Mouse (Mus musculus) lung, postnatal 0 days (tissue): ENCODE results near the gene Preb. TPM values are rescaled to one million over a fixed set of nuclear protein-coding genes. Genes with fewer than 3 reads are reported as not detected.

Source experiments
- ATAC-seq: fragments of 200-750 bp; cut with Nextera tagmentation; 2 replicates; pipeline ENCODE4 v1.8.0; 2017; ENCODE audit warnings: moderate library complexity
- DNase-seq: peaks from one replicate; pipeline ENCODE4 v3.0.0-alpha.2; 2016; ENCODE audit warnings: low spot score
- H3K27ac ChIP-seq: fragments of 300-500 bp; sonication (generic); 2 replicates; pipeline ENCODE4 v1.5.1; 2014; ENCODE audit warnings: antibody characterized with exemption, mild to moderate bottlenecking, low read length, mixed read lengths
- H3K27me3 ChIP-seq: fragments of 300-500 bp; sonication (generic); replicated peaks from 2 replicates; pipeline ENCODE4 v1.6.1; 2014; ENCODE audit warnings: low read length, mixed read lengths; ENCODE audit not compliant: insufficient read depth
- H3K36me3 ChIP-seq: fragments of 300-500 bp; sonication (generic); 2 replicates; pipeline ENCODE4 v1.6.1; 2014; ENCODE audit warnings: low read length, mixed read lengths; ENCODE audit not compliant: insufficient read depth
- H3K4me1 ChIP-seq: fragments of 300-500 bp; sonication (generic); 2 replicates; pipeline ENCODE4 v1.6.1; 2014; ENCODE audit warnings: antibody characterized with exemption, low read depth, low read length, mixed read lengths; ENCODE audit not compliant: insufficient read depth
- H3K4me2 ChIP-seq: fragments of 300-500 bp; sonication (generic); replicated peaks from 2 replicates; pipeline ENCODE4 v1.6.1; 2014; ENCODE audit warnings: low read depth, mild to moderate bottlenecking, low read length, moderate library complexity, mixed read lengths
- H3K4me3 ChIP-seq: fragments of 300-500 bp; sonication (generic); 2 replicates; pipeline ENCODE4 v1.5.1; 2014; ENCODE audit warnings: low read depth, low read length
- H3K9ac ChIP-seq: fragments of 300-500 bp; sonication (generic); replicated peaks from 2 replicates; pipeline ENCODE4 v1.6.1; 2014; ENCODE audit warnings: low read depth, mild to moderate bottlenecking
- H3K9me3 ChIP-seq: fragments of 300-500 bp; sonication (generic); 2 replicates; pipeline ENCODE4 v1.6.1; 2016; ENCODE audit warnings: low read length, mixed read lengths
- CTCF ChIP-seq: IDR thresholded peaks from 2 replicates; pipeline ENCODE4 v1.5.1; 2016; ENCODE audit warnings: antibody characterized with exemption, mild to moderate bottlenecking
- EP300 ChIP-seq: IDR thresholded peaks from 2 replicates; pipeline ENCODE4 v1.6.1; 2016; ENCODE audit warnings: antibody characterized with exemption, mild to moderate bottlenecking, control low read depth
- WGBS: fragments of 180-500 bp; shearing (Covaris S2); extraction: QIAGEN DNeasy Blood & Tissue Kit; methylation state at CpG from one replicate; pipeline ENCODE4 v1.1.7; 2014; 5-methylcytosine and 5-hydroxymethylcytosine counted together
- polyA plus RNA-seq: library from polyadenylated mRNA; unstranded; fragments of >200 nt; fragmentation: Nextera tagmentation; extraction: Ambion mirVana; gene quantifications from 2 replicates; pipeline ENCODE4 v1.2.1, GENCODE M21; 2015

Gene Preb
- polyA plus RNA-seq, 1 experiment from 2014 or later: 76.5 TPM

DNA sequence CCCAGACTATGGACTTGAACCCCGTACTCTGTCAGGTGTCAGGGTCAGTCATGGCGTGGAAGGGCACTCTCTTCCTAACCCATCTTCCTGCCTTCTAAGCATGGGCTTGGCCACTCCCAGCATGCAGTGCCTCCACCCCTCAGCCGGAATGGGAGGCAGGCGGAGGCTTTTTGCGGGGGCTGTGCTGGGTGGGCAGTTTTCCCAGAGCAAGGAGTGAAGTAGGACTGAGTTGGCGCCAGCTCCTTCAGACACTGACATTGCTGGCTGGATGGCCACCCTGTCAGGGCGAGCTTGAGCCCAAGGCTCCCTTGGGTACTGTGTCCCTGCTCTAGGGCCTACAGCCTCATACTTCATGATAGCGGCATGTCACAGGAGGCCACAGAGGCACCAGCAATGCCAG, 8.3 kb upstream of the Preb start, which contains the start of gene Tcf23:
Gene Tcf23 (plus strand): TSS at position 247 of the 400 bp plus-strand sequence.
- DNase-seq (peak; percentile 36), ATAC-seq (no peak)
- no peak within 1 kb of the TSS for H3K9ac ChIP-seq
- H3K36me3 ChIP-seq: no peaks in the 10 kb centered on the region
- H3K27me3 ChIP-seq: no peaks in the 10 kb centered on the region
- H3K4me2 ChIP-seq: no peak within 1 kb of the TSS
- no peaks in the 10 kb centered on the region for H3K9me3 ChIP-seq
- no peaks in the 10 kb centered on the region for H3K4me1 ChIP-seq
- H3K27ac ChIP-seq: no peak within 1 kb of the TSS
- WGBS: 52% methylated on average over 8 of the region's 8 CpGs
- TF ChIP-seq EP300 (no peak), CTCF (no peak)
- no peak within 1 kb of the TSS for H3K4me3 ChIP-seq

DNA sequence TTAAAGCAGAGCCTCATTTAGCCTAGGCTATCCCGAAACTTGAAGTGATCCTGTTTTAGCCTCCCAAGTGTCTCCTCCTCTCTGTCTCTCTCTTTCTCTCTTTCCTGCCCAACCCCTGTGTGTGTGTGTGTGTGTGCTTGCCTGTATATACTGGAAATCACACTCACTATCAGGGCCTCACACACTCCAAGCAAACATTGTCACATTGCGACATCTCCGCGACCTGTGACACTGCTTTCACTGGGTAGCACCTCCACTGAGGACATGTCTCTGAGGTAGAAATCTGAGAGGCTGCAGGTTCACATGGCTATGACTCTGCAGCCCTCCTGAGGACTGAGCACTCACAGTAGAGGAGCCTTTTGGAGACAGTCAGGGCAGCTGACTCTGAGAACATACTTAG, 6.0 kb upstream of the Preb start:
- Histone ChIP-seq H3K27ac (no peak overlapping the region), H3K36me3 (no peaks in the 10 kb centered on the region), H3K9me3 (no peaks in the 10 kb centered on the region), H3K4me1 (peaks cover 2% of the 10 kb centered on the region; the same call in 1 of the 2 replicates), H3K27me3 (no peaks in the 10 kb centered on the region), H3K9ac (no peak overlapping the region), H3K4me3 (no peak overlapping the region), H3K4me2 (no peak overlapping the region)
- TF ChIP-seq EP300 (no peak), CTCF (no peak)
- ATAC-seq (no peak), DNase-seq (no peak)
- WGBS: 76% methylated on average over 4 of the region's 4 CpGs

DNA sequence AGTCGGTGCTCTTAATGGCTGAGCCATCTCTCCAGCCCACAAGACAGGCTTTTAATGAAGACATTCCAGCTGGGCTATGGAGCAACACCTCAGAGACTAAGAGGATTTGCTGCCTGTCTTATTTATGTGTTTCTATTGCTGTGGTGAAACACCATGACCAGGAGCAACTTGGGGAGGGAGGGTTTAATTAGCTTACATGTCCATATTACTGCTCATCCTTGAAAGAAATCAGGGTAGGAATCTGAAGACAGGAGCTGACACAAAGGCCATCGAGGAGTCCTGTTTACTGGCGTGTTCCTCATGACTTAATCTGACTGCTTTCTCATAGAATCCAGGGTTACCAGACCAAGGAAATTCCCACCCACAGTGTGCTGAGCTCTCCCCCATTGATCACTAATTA, 3.8 kb upstream of the Preb start:
- DNase-seq (no peak), ATAC-seq (no peak)
- Histone ChIP-seq H3K27me3 (no peaks in the 10 kb centered on the region), H3K4me3 (no peak overlapping the region), H3K4me2 (no peak overlapping the region), H3K4me1 (peaks cover 6% of the 10 kb centered on the region; the same call in 1 of the 2 replicates), H3K36me3 (no peaks in the 10 kb centered on the region), H3K9me3 (no peaks in the 10 kb centered on the region), H3K9ac (no peak overlapping the region), H3K27ac (no peak overlapping the region)
- TF ChIP-seq EP300 (no peak), CTCF (no peak)
- 84% methylated on average over 3 of the region's 3 CpGs for WGBS

DNA sequence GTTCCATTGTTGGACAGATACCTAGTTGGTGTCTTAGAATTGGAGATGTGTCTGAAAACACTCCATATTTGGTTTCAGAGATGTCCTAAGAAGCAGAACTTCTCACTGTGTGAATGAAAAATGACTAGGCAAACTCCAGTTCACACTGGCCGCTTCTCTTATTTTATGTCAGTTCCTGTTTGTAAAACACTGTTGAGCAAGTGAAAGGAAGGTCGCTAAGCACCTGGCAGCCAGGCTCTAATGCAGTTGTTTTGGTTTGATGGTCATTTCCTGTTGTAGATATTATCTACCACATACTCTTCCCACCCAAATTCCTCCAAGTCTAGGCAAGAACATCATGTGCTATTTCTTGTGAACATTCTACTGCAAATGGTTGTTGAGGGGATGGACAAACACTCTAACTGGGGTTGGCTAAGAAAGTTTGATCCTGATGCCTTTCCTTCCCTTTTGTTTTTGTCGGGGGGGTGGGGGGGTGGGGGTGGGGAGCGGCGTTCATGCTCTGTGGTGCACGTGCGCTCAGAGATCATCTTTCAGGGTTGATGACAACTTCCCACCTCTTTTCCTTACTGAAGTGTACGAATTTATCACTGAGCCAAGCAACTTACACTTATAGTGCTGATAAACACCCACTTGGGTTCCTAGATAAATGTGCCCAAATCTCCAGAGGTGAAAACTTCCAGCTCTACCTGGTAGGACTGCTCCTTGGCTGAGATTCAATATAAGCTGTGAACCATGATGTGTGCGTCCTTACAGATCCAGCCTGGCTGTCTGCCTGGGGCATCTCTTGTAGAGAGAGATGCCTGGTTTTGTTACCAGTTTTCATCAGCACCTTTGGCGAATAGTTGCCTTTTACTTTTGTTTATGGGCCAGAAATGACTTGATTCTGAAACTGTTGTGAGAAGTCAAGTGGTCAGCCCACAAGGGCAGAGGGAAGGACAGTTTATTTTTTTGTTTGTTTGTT, 1.7 kb upstream of the Preb start:
- Histone ChIP-seq H3K27me3 (no peaks in the 10 kb centered on the region), H3K4me1 (peaks cover 18% of the 10 kb centered on the region; the same call in 1 of the 2 replicates), H3K4me3 (no peak overlapping the region), H3K9ac (no peak overlapping the region), H3K27ac (peak overlapping the region; percentile 72), H3K9me3 (no peaks in the 10 kb centered on the region), H3K36me3 (0 out of 2 replicates have a peak, but pooled peaks cover 6% of the 10 kb centered on the region), H3K4me2 (no peak overlapping the region)
- no peak for TF ChIP-seq CTCF
- peak; percentile 95 for TF ChIP-seq EP300
- ATAC-seq: peak; percentile 38
- WGBS: 48% methylated on average over 10 of the region's 10 CpGs
- DNase-seq: peak; percentile 83

DNA sequence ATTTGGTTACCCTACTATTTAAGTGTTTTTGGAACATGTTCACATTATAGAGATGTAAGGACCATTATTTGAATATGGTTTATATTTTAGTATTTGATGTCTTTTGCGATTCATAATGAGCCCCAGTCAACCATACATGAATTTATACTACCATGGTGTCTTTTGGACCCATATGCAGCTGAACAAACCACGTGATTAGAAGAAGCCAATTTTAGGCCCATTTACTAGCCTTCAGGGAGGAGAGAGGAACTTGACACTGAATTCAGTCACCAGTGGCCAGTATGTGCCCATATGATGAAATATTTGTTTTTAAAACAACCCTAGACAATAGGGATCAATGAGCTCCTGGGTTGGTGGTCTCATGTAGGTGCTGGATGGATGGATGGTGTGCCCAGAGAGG, 653 bp upstream of the Preb start:
- H3K4me3 ChIP-seq: no peak overlapping the region
- H3K9me3 ChIP-seq: no peaks in the 10 kb centered on the region
- H3K4me2 ChIP-seq: no peak overlapping the region
- TF ChIP-seq CTCF: no peak
- no peak for TF ChIP-seq EP300
- DNase-seq: no peak
- H3K27me3 ChIP-seq: no peaks in the 10 kb centered on the region
- 86% methylated on average over 2 of the region's 2 CpGs for WGBS
- peaks cover 9% of the 10 kb centered on the region for H3K36me3 ChIP-seq
- peak overlapping the region; percentile 94 for H3K27ac ChIP-seq
- H3K9ac ChIP-seq: no peak overlapping the region
- ATAC-seq: no peak
- peaks cover 18% of the 10 kb centered on the region; the same call in 1 of the 2 replicates for H3K4me1 ChIP-seq

DNA sequence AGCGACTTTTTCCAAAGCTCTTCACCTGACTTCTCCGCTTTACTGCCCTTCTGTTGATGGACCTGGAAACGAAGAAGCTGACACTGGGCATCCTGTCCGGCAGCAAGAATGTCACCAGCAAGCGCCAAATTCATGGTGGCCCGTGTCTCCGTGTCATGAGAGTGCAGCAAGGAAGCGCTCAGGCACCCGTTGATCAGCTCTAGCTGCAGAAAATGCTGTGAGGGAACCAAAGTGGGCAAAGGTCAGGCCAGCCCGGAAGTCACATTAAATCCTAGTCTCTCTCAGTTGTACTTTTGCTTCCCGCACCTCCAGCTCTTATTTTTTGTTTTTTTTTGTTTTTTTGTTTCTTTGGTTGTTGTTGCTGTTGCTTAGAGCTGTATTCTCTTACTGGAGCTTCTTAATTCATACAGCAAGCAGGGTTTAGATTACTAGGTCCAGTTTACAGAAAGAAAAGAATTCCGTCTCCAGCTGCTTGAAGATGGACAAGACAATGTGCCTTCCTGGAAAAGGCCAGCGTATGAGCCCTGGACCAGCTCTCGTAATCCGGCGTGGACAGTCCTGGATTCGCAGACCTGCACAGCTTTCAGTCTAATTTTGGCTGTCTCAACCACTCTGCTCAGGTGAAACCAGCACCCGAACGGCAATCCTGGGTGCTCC, 835 bp downstream of the Preb start:
- no peak for ATAC-seq
- DNase-seq: no peak

More for the DNA sequence above, 835 bp downstream of the Preb start:
- Histone ChIP-seq H3K27me3 (no peaks in the 10 kb centered on the region), H3K9ac (peak overlapping the region; percentile 87), H3K9me3 (no peaks in the 10 kb centered on the region), H3K4me2 (peak overlapping the region; percentile 87), H3K4me3 (peak overlapping the region; percentile 81), H3K36me3 (peaks cover 23% of the 10 kb centered on the region), H3K27ac (peak overlapping the region; percentile 94), H3K4me1 (peaks cover 18% of the 10 kb centered on the region; the same call in 1 of the 2 replicates)
- WGBS: 19% methylated on average over 19 of the region's 19 CpGs
- TF ChIP-seq EP300 (no peak), CTCF (no peak)
